18 mouse cellular contexts compared by ENCODE assay signal in the genomic region with DNA sequence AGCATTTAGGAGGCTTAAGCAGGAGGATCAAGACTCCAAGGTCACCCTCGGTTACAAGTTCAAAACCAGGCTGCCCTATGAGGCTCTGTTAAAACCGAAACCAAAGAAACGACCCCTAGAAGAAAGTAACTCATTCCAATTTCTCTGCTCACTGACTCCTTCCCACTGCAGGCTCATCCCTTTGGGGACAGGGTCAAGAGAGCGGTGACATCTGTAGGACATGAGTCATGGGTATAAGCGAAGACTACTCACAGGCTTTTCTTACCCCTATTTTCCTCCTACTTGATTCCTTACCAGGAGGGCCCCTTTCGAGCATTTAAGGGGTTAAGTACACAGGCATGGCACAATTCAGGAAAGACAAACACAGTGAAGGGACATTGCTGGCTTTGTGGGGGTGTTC. TPM values are rescaled to one million over a fixed set of nuclear protein-coding genes. Genes with fewer than 3 reads are reported as not detected.
A peak's percentile ranks its signal among the peaks of the same experiment; 100 is the strongest.
DNase-seq lines count a peak whose midpoint lies in the region; ATAC-seq and TF ChIP-seq lines count a peak whose summit lies in the region.
"Had no signal": no experiment of that assay in that cellular context is flagged by ENCODE, and none has a peak within 500 bp of the region (broad histone marks: within the 10 kb centered on the region; RNA-seq: fewer than 3 reads in every experiment).

No protein-coding gene starts in this region.

- 80% methylated on average over 6 of the region's 6 CpGs for WGBS in heart, embryonic 16.5 days
- WGBS in heart, embryonic 11.5 days (ENCODE audit: insufficient replicate concordance): 82% methylated on average over 6 of the region's 6 CpGs
- WGBS in lung, embryonic 15.5 days: 79% methylated on average over 6 of the region's 6 CpGs
- 73% methylated on average over 6 of the region's 6 CpGs for WGBS in lung, adult 2 months
- 88% methylated on average over 6 of the region's 6 CpGs for WGBS in embryonic facial prominence, embryonic 10.5 days
- WGBS in stomach, postnatal 0 days: 76% methylated on average over 6 of the region's 6 CpGs
- 90% methylated on average over 6 of the region's 6 CpGs for WGBS in thymus, adult 2 months

- H3K9ac ChIP-seq in heart, embryonic 16.5 days (ENCODE audit: low read length): no peak overlapping the region
- H3K9ac ChIP-seq in heart, embryonic 11.5 days (ENCODE audit: low read depth, low read length): no peak overlapping the region
- H3K9ac ChIP-seq in lung, embryonic 15.5 days: no peak overlapping the region
- H3K9ac ChIP-seq in stomach, postnatal 0 days (ENCODE audit: low read length): no peak overlapping the region
- H3K9ac ChIP-seq: hindbrain, embryonic 12.5 days; limb, embryonic 12.5 days; neural tube, embryonic 15.5 days; stomach, embryonic 15.5 days had no signal

- peaks cover 10% of the 10 kb centered on the region for H3K4me1 ChIP-seq in heart, embryonic 16.5 days (ENCODE audit: control insufficient read depth, insufficient read depth, low read length)
- H3K4me1 ChIP-seq in heart, embryonic 11.5 days (ENCODE audit: control insufficient read depth, insufficient read depth, low read length): no peaks in the 10 kb centered on the region
- H3K4me1 ChIP-seq in lung, embryonic 15.5 days: peaks cover 16% of the 10 kb centered on the region
- H3K4me1 ChIP-seq in lung, adult 2 months (ENCODE audit: control insufficient read depth, insufficient read depth, low read length): peaks cover 8% of the 10 kb centered on the region
- peaks cover 12% of the 10 kb centered on the region for H3K4me1 ChIP-seq in embryonic facial prominence, embryonic 10.5 days
- no peaks in the 10 kb centered on the region for H3K4me1 ChIP-seq in stomach, postnatal 0 days (replicated peaks; ENCODE audit: control insufficient read depth, insufficient read depth)
- H3K4me1 ChIP-seq in thymus, adult 2 months (replicated peaks; ENCODE audit: control insufficient read depth, insufficient read depth, low read length): peaks cover 5% of the 10 kb centered on the region
- H3K4me1 ChIP-seq: hindbrain, embryonic 12.5 days; neural tube, embryonic 15.5 days had no signal

- H3K9me3 ChIP-seq in heart, embryonic 16.5 days (replicated peaks; ENCODE audit: control insufficient read depth, low read length): 0 out of 2 replicates have a peak, but pooled peaks cover 2% of the 10 kb centered on the region
- no peaks in the 10 kb centered on the region for H3K9me3 ChIP-seq in heart, embryonic 11.5 days (replicated peaks; ENCODE audit: control insufficient read depth, low read length)
- no peaks in the 10 kb centered on the region for H3K9me3 ChIP-seq in lung, embryonic 15.5 days
- no peaks in the 10 kb centered on the region for H3K9me3 ChIP-seq in embryonic facial prominence, embryonic 10.5 days
- no peaks in the 10 kb centered on the region for H3K9me3 ChIP-seq in stomach, postnatal 0 days (ENCODE audit: control insufficient read depth, low read length)
- H3K9me3 ChIP-seq: limb, embryonic 12.5 days; neural tube, embryonic 15.5 days; stomach, embryonic 15.5 days had no signal

- no peak for TF ChIP-seq POLR2A in lung, adult 2 months (IDR thresholded peaks at IDR 0.05; ENCODE audit: borderline replicate concordance, extremely low read depth, low read depth, low read length)
- TF ChIP-seq POLR2A in thymus, adult 2 months (IDR thresholded peaks at IDR 0.05; ENCODE audit: control insufficient read depth, extremely low read depth, insufficient read depth, low read length, poor library complexity): no peak

- TF ChIP-seq EP300 in stomach, postnatal 0 days (optimal IDR thresholded peaks at IDR 0.05): no peak

- no peak for ATAC-seq in heart, embryonic 16.5 days (replicated peaks; ENCODE audit: extremely low read depth, insufficient read depth, low FRiP score)
- ATAC-seq in heart, embryonic 11.5 days (replicated peaks; ENCODE audit: insufficient number of reproducible peaks, low FRiP score, low TSS enrichment): no peak
- no peak for ATAC-seq in lung, embryonic 15.5 days (ENCODE audit: borderline replicate concordance, extremely low read depth, low FRiP score, low TSS enrichment)
- ATAC-seq in stomach, postnatal 0 days (ENCODE audit: low FRiP score, low TSS enrichment): peak; percentile 28; the same call in 1 of the 2 replicates

- DNase-seq in lung, adult 2 months: no peak
- no peak for DNase-seq in embryonic facial prominence, embryonic 10.5 days (ENCODE audit: low spot score)
- no peak for DNase-seq in stomach, postnatal 0 days (ENCODE audit: low spot score)
- DNase-seq in thymus, adult 2 months: no peak
- DNase-seq: cerebellum, adult 11-12 months; cerebellum, postnatal 10 days; gastrocnemius, postnatal 36 days; layer of hippocampus, postnatal 36 days; thymus, adult 18-20 months; thymus, postnatal 4 days had no signal

- no peaks in the 10 kb centered on the region for H3K27me3 ChIP-seq in heart, embryonic 16.5 days (ENCODE audit: control insufficient read depth, insufficient read depth, low read length)
- H3K27me3 ChIP-seq in heart, embryonic 11.5 days (ENCODE audit: control insufficient read depth, insufficient read depth, low read length): no peaks in the 10 kb centered on the region
- no peaks in the 10 kb centered on the region for H3K27me3 ChIP-seq in lung, embryonic 15.5 days
- no peaks in the 10 kb centered on the region for H3K27me3 ChIP-seq in embryonic facial prominence, embryonic 10.5 days (replicated peaks; ENCODE audit: low read depth, poor library complexity, severe bottlenecking)
- no peaks in the 10 kb centered on the region for H3K27me3 ChIP-seq in stomach, postnatal 0 days (ENCODE audit: control insufficient read depth, insufficient read depth, low read length)
- no peaks in the 10 kb centered on the region for H3K27me3 ChIP-seq in thymus, adult 2 months (ENCODE audit: control insufficient read depth, insufficient read depth, low read length)
- H3K27me3 ChIP-seq: hindbrain, embryonic 12.5 days; limb, embryonic 12.5 days; neural tube, embryonic 15.5 days; stomach, embryonic 15.5 days had no signal

- H3K4me3 ChIP-seq in heart, embryonic 16.5 days (ENCODE audit: low read length): no peak overlapping the region
- H3K4me3 ChIP-seq in heart, embryonic 11.5 days (ENCODE audit: low read depth, low read length): no peak overlapping the region
- H3K4me3 ChIP-seq in lung, embryonic 15.5 days: no peak overlapping the region
- H3K4me3 ChIP-seq in lung, adult 2 months (replicated peaks; ENCODE audit: extremely low read depth, low read depth, low read length): no peak overlapping the region
- no peak overlapping the region for H3K4me3 ChIP-seq in embryonic facial prominence, embryonic 10.5 days
- no peak overlapping the region for H3K4me3 ChIP-seq in stomach, postnatal 0 days (ENCODE audit: low read depth, low read length)
- no peak overlapping the region for H3K4me3 ChIP-seq in thymus, adult 2 months (ENCODE audit: control insufficient read depth, insufficient read depth, low read length)
- H3K4me3 ChIP-seq: hindbrain, embryonic 12.5 days; limb, embryonic 12.5 days; neural tube, embryonic 15.5 days; stomach, embryonic 15.5 days had no signal

- no peak overlapping the region for H3K4me2 ChIP-seq in heart, embryonic 16.5 days (ENCODE audit: low read depth, low read length)
- no peak overlapping the region for H3K4me2 ChIP-seq in heart, embryonic 11.5 days
- no peak overlapping the region for H3K4me2 ChIP-seq in lung, embryonic 15.5 days
- no peak overlapping the region for H3K4me2 ChIP-seq in stomach, postnatal 0 days (replicated peaks; ENCODE audit: low read depth)
- H3K4me2 ChIP-seq: hindbrain, embryonic 12.5 days; limb, embryonic 12.5 days; midbrain, embryonic 11.5 days; neural tube, embryonic 15.5 days; stomach, embryonic 15.5 days had no signal

- H3K27ac ChIP-seq in heart, embryonic 16.5 days (ENCODE audit: low read length): peak overlapping the region; percentile 82; the same call in 1 of the 2 replicates
- H3K27ac ChIP-seq in heart, embryonic 11.5 days (ENCODE audit: low read depth, low read length): no peak overlapping the region
- H3K27ac ChIP-seq in lung, embryonic 15.5 days: peak overlapping the region; percentile 60; the same call in 1 of the 2 replicates
- 0 out of 2 replicates have a peak overlapping the region, but pooled peaks have one; percentile 1 for H3K27ac ChIP-seq in embryonic facial prominence, embryonic 10.5 days (replicated peaks)
- H3K27ac ChIP-seq in stomach, postnatal 0 days (replicated peaks): no peak overlapping the region
- H3K27ac ChIP-seq in thymus, adult 2 months (ENCODE audit: control insufficient read depth, insufficient read depth, low read length): no peak overlapping the region
- H3K27ac ChIP-seq: hindbrain, embryonic 12.5 days; neural tube, embryonic 15.5 days had no signal

- H3K36me3 ChIP-seq in heart, embryonic 16.5 days (ENCODE audit: control insufficient read depth, insufficient read depth): no peaks in the 10 kb centered on the region
- H3K36me3 ChIP-seq in heart, embryonic 11.5 days (ENCODE audit: control insufficient read depth, insufficient read depth, low read length): no peaks in the 10 kb centered on the region
- no peaks in the 10 kb centered on the region for H3K36me3 ChIP-seq in lung, embryonic 15.5 days
- no peaks in the 10 kb centered on the region for H3K36me3 ChIP-seq in embryonic facial prominence, embryonic 10.5 days (replicated peaks)
- no peaks in the 10 kb centered on the region for H3K36me3 ChIP-seq in stomach, postnatal 0 days (ENCODE audit: control insufficient read depth, insufficient read depth, low read length)
- no peaks in the 10 kb centered on the region for H3K36me3 ChIP-seq in thymus, adult 2 months (ENCODE audit: control insufficient read depth, insufficient read depth, low read length)
- H3K36me3 ChIP-seq: hindbrain, embryonic 12.5 days; limb, embryonic 12.5 days; neural tube, embryonic 15.5 days; stomach, embryonic 15.5 days had no signal

- TF ChIP-seq CTCF in lung, adult 2 months (IDR thresholded peaks at IDR 0.05; ENCODE audit: insufficient read depth, low read length): no peak
- TF ChIP-seq CTCF in stomach, postnatal 0 days (IDR thresholded peaks at IDR 0.05; ENCODE audit: low read depth): no peak
- TF ChIP-seq CTCF in thymus, adult 2 months (IDR thresholded peaks at IDR 0.05; ENCODE audit: borderline replicate concordance, control insufficient read depth, extremely low read depth, insufficient read depth, low read length, poor library complexity): no peak

RNA-seq across cellular contexts. Expression of gene Hnrnpa3, which starts 15.1 kb away (rescaled TPM):
- 139 and 182 TPM in 2 replicates for polyA plus RNA-seq in heart, embryonic 16.5 days (2015; fragmentation: Nextera tagmentation; extraction: Ambion mirVana)
- 164 and 174 TPM in 2 replicates for polyA plus RNA-seq in heart, embryonic 11.5 days (2014; fragmentation: Nextera tagmentation; extraction: Ambion mirVana)
- polyA plus RNA-seq in lung, embryonic 15.5 days (2015; fragmentation: Nextera tagmentation; extraction: Ambion mirVana): 378 and 410 TPM in 2 replicates
- polyA plus RNA-seq in lung, adult 2 months (2012; rRNA removed): 17.5 and 36.0 TPM in 2 replicates
- polyA plus RNA-seq in embryonic facial prominence, embryonic 10.5 days (2016; fragmentation: Nextera tagmentation; extraction: Ambion mirVana): 364 and 384 TPM in 2 replicates
- 116 and 127 TPM in 2 replicates for polyA plus RNA-seq in stomach, postnatal 0 days (2015; fragmentation: Nextera tagmentation; extraction: Ambion mirVana)
- 45.4 and 47.2 TPM in 2 replicates for polyA plus RNA-seq in thymus, adult 2 months (2012; rRNA removed)

Comparison
In these comparisons a context has a peak if more than half of its experiments do, and no peak if none do; other contexts are left out.
1. H3K27ac ChIP-seq: peak in heart, embryonic 16.5 days (single experiment), lung, embryonic 15.5 days (single experiment) and embryonic facial prominence, embryonic 10.5 days (single experiment); none in heart, embryonic 11.5 days (single experiment), stomach, postnatal 0 days (single experiment) and thymus, adult 2 months (single experiment).